Mouse (Mus musculus): ENCODE results near the gene Tpx2.

GRCm38 (mm10) chr2:152818679-152819078 is 29.1 kb upstream of the Tpx2 start:
- TF ChIP-seq CTCF (conservative IDR thresholded peaks at IDR 0.05; ENCODE audit: insufficient read depth, insufficient read length, low read depth, low read length) (no peak), POLR2A (IDR thresholded peaks at IDR 0.05; ENCODE audit: low read depth, low read length) (no peak)

Measured in kidney, adult 2 months (tissue).